Mouse (Mus musculus) lung, embryonic 14.5 days (tissue): ENCODE measurements around the gene Kdm2b. TPM values are rescaled to one million over a fixed set of nuclear protein-coding genes. Genes with fewer than 3 reads are reported as not detected.

Source experiments
- ATAC-seq: fragments of 200-750 bp; cut with Nextera tagmentation; 2 replicates; pipeline ENCODE4 v1.8.0; 2017; ENCODE audit warnings: mild to moderate bottlenecking, moderate TSS enrichment, moderate library complexity; ENCODE audit not compliant: insufficient read depth
- DNase-seq: peaks from one replicate; pipeline ENCODE4 v3.0.0-alpha.2; 2015
- H3K27ac ChIP-seq: fragments of 300-500 bp; sonication (generic); 2 replicates; pipeline ENCODE4 v1.5.1; 2014; ENCODE audit warnings: low read depth, mild to moderate bottlenecking, moderate library complexity
- H3K27me3 ChIP-seq: fragments of 300-500 bp; sonication (generic); 2 replicates; pipeline ENCODE4 v1.6.1; 2014; ENCODE audit warnings: low read length, control low read depth; ENCODE audit not compliant: insufficient read depth
- H3K36me3 ChIP-seq: fragments of 300-500 bp; sonication (generic); 2 replicates; pipeline ENCODE4 v1.6.1; 2014; ENCODE audit warnings: control low read depth; ENCODE audit not compliant: insufficient read depth
- H3K4me1 ChIP-seq: fragments of 300-500 bp; sonication (generic); 2 replicates; pipeline ENCODE4 v1.6.1; 2014; ENCODE audit warnings: antibody characterized with exemption, control low read depth; ENCODE audit not compliant: insufficient read depth
- H3K4me2 ChIP-seq: fragments of 300-500 bp; sonication (generic); 2 replicates; pipeline ENCODE4 v1.6.1; 2014; ENCODE audit warnings: mild to moderate bottlenecking
- H3K4me3 ChIP-seq: fragments of 300-500 bp; sonication (generic); 2 replicates; pipeline ENCODE4 v1.5.1; 2014; ENCODE audit warnings: low read depth, low read length
- H3K9ac ChIP-seq: fragments of 300-500 bp; sonication (generic); 2 replicates; pipeline ENCODE4 v1.6.1; 2014
- H3K9me3 ChIP-seq: fragments of 300-500 bp; sonication (generic); 2 replicates; pipeline ENCODE4 v1.6.1; 2016; ENCODE audit warnings: low read depth, low read length, control low read depth
- CTCF ChIP-seq: IDR thresholded peaks from 2 replicates; pipeline ENCODE4 v1.5.1; 2016; ENCODE audit warnings: antibody characterized with exemption, low read depth
- WGBS: fragments of 180-500 bp; shearing (Covaris S2); extraction: QIAGEN DNeasy Blood & Tissue Kit; methylation state at CpG from one replicate; pipeline ENCODE4 v1.1.7; 2014; 5-methylcytosine and 5-hydroxymethylcytosine counted together
- polyA plus RNA-seq: library from polyadenylated mRNA; unstranded; fragments of >200 nt; fragmentation: Nextera tagmentation; extraction: Ambion mirVana; gene quantifications from 2 replicates; pipeline ENCODE4 v1.2.1, GENCODE M21; 2014

The Kdm2b gene
- polyA plus RNA-seq, 1 experiment from 2014 or later, result 46.7 TPM

GRCm38 (mm10) chr5:122843799-122844198 is 145.8 kb downstream of the Kdm2b start:
- no peak for TF ChIP-seq CTCF

GRCm38 (mm10) chr5:122841126-122841525 is 148.5 kb downstream of the Kdm2b start:
- WGBS, result 86% methylated on average over 2 of the region's 2 CpGs
- Histone ChIP-seq H3K9me3 (no peaks in the 10 kb centered on the region), H3K4me2 (no peak overlapping the region), H3K27ac (no peak overlapping the region), H3K36me3 (no peaks in the 10 kb centered on the region), H3K4me1 (no peaks in the 10 kb centered on the region), H3K4me3 (no peak overlapping the region), H3K9ac (no peak overlapping the region), H3K27me3 (no peaks in the 10 kb centered on the region)
- no peak for DNase-seq
- ATAC-seq, result no peak
- no peak for TF ChIP-seq CTCF

More at GRCm38 (mm10) chr5:122843799-122844198, 145.8 kb downstream of the Kdm2b start:
- H3K27me3 ChIP-seq, result no peaks in the 10 kb centered on the region
- no peak for ATAC-seq
- H3K9ac ChIP-seq, result no peak overlapping the region
- 81% methylated on average over 5 of the region's 5 CpGs for WGBS
- no peak overlapping the region for H3K4me3 ChIP-seq
- no peaks in the 10 kb centered on the region for H3K36me3 ChIP-seq
- no peaks in the 10 kb centered on the region for H3K4me1 ChIP-seq
- no peaks in the 10 kb centered on the region for H3K9me3 ChIP-seq
- no peak overlapping the region for H3K4me2 ChIP-seq
- H3K27ac ChIP-seq, result no peak overlapping the region
- DNase-seq, result no peak

GRCm38 (mm10) chr5:122832996-122833395 is 156.6 kb downstream of the Kdm2b start:
- no peaks in the 10 kb centered on the region for H3K27me3 ChIP-seq
- no peak overlapping the region for H3K27ac ChIP-seq
- TF ChIP-seq CTCF, result no peak
- ATAC-seq (no peak), DNase-seq (no peak)
- no peaks in the 10 kb centered on the region for H3K4me1 ChIP-seq
- no peak overlapping the region for H3K9ac ChIP-seq
- no peak overlapping the region for H3K4me2 ChIP-seq
- H3K4me3 ChIP-seq, result no peak overlapping the region
- WGBS, result 77% methylated on average over 10 of the region's 10 CpGs
- no peaks in the 10 kb centered on the region for H3K36me3 ChIP-seq
- H3K9me3 ChIP-seq, result no peaks in the 10 kb centered on the region

GRCm38 (mm10) chr5:122832536-122832935 is 157.1 kb downstream of the Kdm2b start:
- Histone ChIP-seq H3K9me3 (no peaks in the 10 kb centered on the region), H3K27ac (no peak overlapping the region), H3K4me2 (no peak overlapping the region), H3K9ac (no peak overlapping the region), H3K4me3 (no peak overlapping the region), H3K27me3 (no peaks in the 10 kb centered on the region), H3K4me1 (no peaks in the 10 kb centered on the region), H3K36me3 (no peaks in the 10 kb centered on the region)
- 78% methylated on average over 10 of the region's 10 CpGs for WGBS
- DNase-seq, result no peak
- ATAC-seq, result no peak
- no peak for TF ChIP-seq CTCF

- H3K9ac ChIP-seq, result no peak overlapping the region
- 79% methylated on average over 8 of the region's 8 CpGs for WGBS
Measured at GRCm38 (mm10) chr5:122825099-122825498, 164.5 kb downstream of the Kdm2b start.

GRCm38 (mm10) chr5:122824450-122824849 is 165.2 kb downstream of the Kdm2b start:
- no peak for TF ChIP-seq CTCF
- WGBS, result 59% methylated on average over 6 of the region's 6 CpGs
- H3K36me3 ChIP-seq, result peaks cover 2% of the 10 kb centered on the region; the same call in 1 of the 2 replicates
- ATAC-seq (no peak), DNase-seq (no peak)
- H3K9ac ChIP-seq, result no peak overlapping the region
- H3K27me3 ChIP-seq, result no peaks in the 10 kb centered on the region
- H3K9me3 ChIP-seq, result no peaks in the 10 kb centered on the region
- no peak overlapping the region for H3K4me3 ChIP-seq
- H3K4me1 ChIP-seq, result peaks cover 5% of the 10 kb centered on the region
- H3K4me2 ChIP-seq, result no peak overlapping the region
- H3K27ac ChIP-seq, result no peak overlapping the region

More at GRCm38 (mm10) chr5:122825099-122825498, 164.5 kb downstream of the Kdm2b start:
- Histone ChIP-seq H3K4me3 (no peak overlapping the region), H3K9me3 (no peaks in the 10 kb centered on the region), H3K4me1 (no peaks in the 10 kb centered on the region), H3K27me3 (no peaks in the 10 kb centered on the region), H3K36me3 (no peaks in the 10 kb centered on the region), H3K4me2 (no peak overlapping the region), H3K27ac (no peak overlapping the region)
- no peak for TF ChIP-seq CTCF
- DNase-seq (no peak), ATAC-seq (no peak)

- Histone ChIP-seq H3K9ac (no peak overlapping the region), H3K4me1 (peaks cover 7% of the 10 kb centered on the region), H3K9me3 (no peaks in the 10 kb centered on the region), H3K36me3 (peaks cover 6% of the 10 kb centered on the region; the same call in 1 of the 2 replicates), H3K27me3 (no peaks in the 10 kb centered on the region), H3K27ac (no peak overlapping the region), H3K4me2 (no peak overlapping the region), H3K4me3 (no peak overlapping the region)
- WGBS, result 50% methylated on average over 1 of the region's 1 CpGs
- DNase-seq, result no peak
- TF ChIP-seq CTCF, result no peak
- no peak for ATAC-seq
Measured at GRCm38 (mm10) chr5:122823976-122824375, 165.6 kb downstream of the Kdm2b start.

GRCm38 (mm10) chr5:122822441-122822840 is 167.2 kb downstream of the Kdm2b start:
- 84% methylated on average over 4 of the region's 4 CpGs for WGBS
- Histone ChIP-seq H3K36me3 (peaks cover 21% of the 10 kb centered on the region), H3K4me3 (no peak overlapping the region), H3K4me1 (peaks cover 7% of the 10 kb centered on the region), H3K4me2 (no peak overlapping the region), H3K9me3 (no peaks in the 10 kb centered on the region), H3K9ac (no peak overlapping the region), H3K27me3 (no peaks in the 10 kb centered on the region), H3K27ac (no peak overlapping the region)
- DNase-seq, result no peak
- TF ChIP-seq CTCF, result no peak
- ATAC-seq, result no peak
